Mouse (Mus musculus): ENCODE measurements around the gene Arid1b.

GRCm38 (mm10) chr17:5200638-5201037 is 206.5 kb downstream of the Arid1b start:
- TF ChIP-seq GATA1 (IDR thresholded peaks at IDR 0.05; ENCODE audit: low read length) (no peak), TAL1 (IDR thresholded peaks at IDR 0.05; ENCODE audit: low read length) (no peak)
